In the genomic region with DNA sequence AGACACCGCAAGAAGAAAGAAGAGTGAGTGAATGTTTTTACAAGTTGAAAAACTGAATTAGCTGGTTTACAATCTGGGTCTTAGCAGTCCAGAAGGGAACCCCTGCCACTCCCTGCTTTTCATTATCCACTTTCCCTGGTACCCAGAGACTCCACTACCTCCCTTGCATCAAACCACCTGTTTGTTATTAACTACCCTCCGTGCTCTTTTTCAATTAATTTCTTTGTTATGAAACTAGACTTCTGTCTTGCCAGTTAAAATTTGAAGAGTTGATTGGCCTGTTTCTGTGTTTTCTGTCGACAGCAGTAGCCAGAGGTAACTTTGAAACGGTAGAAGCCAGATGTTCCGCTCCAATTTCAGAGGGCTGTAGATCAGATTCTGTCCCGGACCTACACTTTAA, we compare ENCODE assay signal across 21 mouse cellular contexts.
DNase-seq lines count a peak whose midpoint lies in the region; ATAC-seq and TF ChIP-seq lines count a peak whose summit lies in the region.
"Had no signal": no experiment of that assay in that cellular context is flagged by ENCODE, and none has a peak within 500 bp of the region (broad histone marks: within the 10 kb centered on the region; RNA-seq: fewer than 3 reads in every experiment).

No protein-coding gene starts in this region.

- no peak for TF ChIP-seq EP300 in stomach, postnatal 0 days (optimal IDR thresholded peaks at IDR 0.05)

- no peak for TF ChIP-seq CTCF in stomach, postnatal 0 days (IDR thresholded peaks at IDR 0.05; ENCODE audit: low read depth)

- no peaks in the 10 kb centered on the region for H3K4me1 ChIP-seq in stomach, embryonic 14.5 days (ENCODE audit: control insufficient read depth, insufficient read depth, low read length)
- H3K4me1 ChIP-seq in stomach, postnatal 0 days (replicated peaks; ENCODE audit: control insufficient read depth, insufficient read depth) = no peaks in the 10 kb centered on the region
- peaks cover 12% of the 10 kb centered on the region for H3K4me1 ChIP-seq in limb, embryonic 11.5 days (ENCODE audit: control insufficient read depth, insufficient read depth, low read length)
- H3K4me1 ChIP-seq: heart, embryonic 10.5 days; liver, embryonic 13.5 days; megakaryocyte, embryonic 14.5 days; midbrain, embryonic 13.5 days had no signal

- H3K27ac ChIP-seq in stomach, embryonic 14.5 days (ENCODE audit: low read length) = peak overlapping the region; percentile 35; the same call in 1 of the 2 replicates
- no peak overlapping the region for H3K27ac ChIP-seq in stomach, postnatal 0 days (replicated peaks)
- H3K27ac ChIP-seq in limb, embryonic 11.5 days (replicated peaks; ENCODE audit: low read depth, low read length) = no peak overlapping the region; the same call in 1 of the 2 replicates
- H3K27ac ChIP-seq: heart, embryonic 10.5 days; layer of hippocampus, adult 2 months; liver, embryonic 13.5 days; midbrain, embryonic 13.5 days had no signal

- no peak overlapping the region for H3K4me3 ChIP-seq in stomach, embryonic 14.5 days (ENCODE audit: low read depth, low read length)
- H3K4me3 ChIP-seq in stomach, postnatal 0 days (ENCODE audit: low read depth, low read length) = no peak overlapping the region
- H3K4me3 ChIP-seq in limb, embryonic 11.5 days (ENCODE audit: low read depth, low read length) = no peak overlapping the region
- H3K4me3 ChIP-seq: heart, embryonic 10.5 days; layer of hippocampus, adult 2 months; liver, embryonic 13.5 days; megakaryocyte, embryonic 14.5 days; midbrain, embryonic 13.5 days had no signal

- no peaks in the 10 kb centered on the region for H3K9me3 ChIP-seq in stomach, embryonic 14.5 days (ENCODE audit: control insufficient read depth, low read depth, low read length)
- H3K9me3 ChIP-seq in stomach, postnatal 0 days (ENCODE audit: control insufficient read depth, low read length) = no peaks in the 10 kb centered on the region
- H3K9me3 ChIP-seq in limb, embryonic 11.5 days (ENCODE audit: control insufficient read depth, low read length) = no peaks in the 10 kb centered on the region
- H3K9me3 ChIP-seq: heart, embryonic 10.5 days; liver, embryonic 13.5 days; megakaryocyte, embryonic 14.5 days; midbrain, embryonic 13.5 days had no signal

- peak; percentile 17 to 34 for DNase-seq in kidney, adult 8-10 months
- no peak for DNase-seq in kidney, adult 18-20 months
- no peak for DNase-seq in stomach, postnatal 0 days (ENCODE audit: low spot score)
- DNase-seq in limb, embryonic 11.5 days (ENCODE audit: low spot score) = peak; percentile 23
- DNase-seq in thymus, postnatal 25 days = no peak
- DNase-seq in ovary, adult 18-20 months (ENCODE audit: low spot score) = no peak
- DNase-seq: adrenal gland, postnatal 36 days; cerebellum, adult 9-10 months; gastrocnemius, postnatal 10 days; liver, embryonic 13.5 days; lung, adult 2 months; lung, postnatal 36 days; right cerebral cortex, postnatal 14 days; thymus, postnatal 4 days had no signal

- H3K36me3 ChIP-seq in stomach, embryonic 14.5 days (ENCODE audit: control insufficient read depth, insufficient read depth, low read length) = no peaks in the 10 kb centered on the region
- H3K36me3 ChIP-seq in stomach, postnatal 0 days (ENCODE audit: control insufficient read depth, insufficient read depth, low read length) = no peaks in the 10 kb centered on the region
- H3K36me3 ChIP-seq in limb, embryonic 11.5 days (ENCODE audit: control insufficient read depth, insufficient read depth, low read length) = no peaks in the 10 kb centered on the region
- H3K36me3 ChIP-seq: heart, embryonic 10.5 days; liver, embryonic 13.5 days; midbrain, embryonic 13.5 days had no signal

- H3K27me3 ChIP-seq in stomach, embryonic 14.5 days (ENCODE audit: control insufficient read depth, insufficient read depth, low read length) = no peaks in the 10 kb centered on the region
- H3K27me3 ChIP-seq in stomach, postnatal 0 days (ENCODE audit: control insufficient read depth, insufficient read depth, low read length) = no peaks in the 10 kb centered on the region
- H3K27me3 ChIP-seq in limb, embryonic 11.5 days (ENCODE audit: control insufficient read depth, insufficient read depth, low read length) = no peaks in the 10 kb centered on the region
- H3K27me3 ChIP-seq: liver, embryonic 13.5 days; megakaryocyte, embryonic 14.5 days; midbrain, embryonic 13.5 days; Patski had no signal

- no peak overlapping the region for H3K9ac ChIP-seq in stomach, embryonic 14.5 days (replicated peaks; ENCODE audit: low read depth, low read length)
- H3K9ac ChIP-seq in stomach, postnatal 0 days (ENCODE audit: low read length) = no peak overlapping the region
- H3K9ac ChIP-seq in limb, embryonic 11.5 days (ENCODE audit: low read length) = no peak overlapping the region
- H3K9ac ChIP-seq: liver, embryonic 13.5 days; midbrain, embryonic 13.5 days had no signal

- ATAC-seq in stomach, embryonic 14.5 days (ENCODE audit: insufficient number of reproducible peaks, insufficient read depth, low FRiP score, low read depth) = no peak
- ATAC-seq in stomach, postnatal 0 days (ENCODE audit: low FRiP score, low TSS enrichment) = no peak
- no peak for ATAC-seq in limb, embryonic 11.5 days (ENCODE audit: insufficient number of reproducible peaks, low FRiP score, low TSS enrichment, low read depth)
- ATAC-seq: forebrain, embryonic 14.5 days; midbrain, embryonic 13.5 days had no signal

- WGBS in stomach, embryonic 14.5 days = 64% methylated on average over 6 of the region's 6 CpGs
- 57% methylated on average over 6 of the region's 6 CpGs for WGBS in stomach, postnatal 0 days
- 15% methylated on average over 6 of the region's 6 CpGs for WGBS in limb, embryonic 11.5 days

- no peak overlapping the region for H3K4me2 ChIP-seq in stomach, embryonic 14.5 days (replicated peaks; ENCODE audit: low read depth, low read length)
- no peak overlapping the region for H3K4me2 ChIP-seq in stomach, postnatal 0 days (replicated peaks; ENCODE audit: low read depth)
- H3K4me2 ChIP-seq in limb, embryonic 11.5 days (ENCODE audit: low read depth, severe bottlenecking) = no peak overlapping the region
- H3K4me2 ChIP-seq: liver, embryonic 13.5 days; midbrain, embryonic 13.5 days had no signal

Comparison
In these comparisons a context has a peak if more than half of its experiments do, and no peak if none do; other contexts are left out.
1. DNase-seq: peak in kidney, adult 8-10 months (2 of 2) and limb, embryonic 11.5 days (single experiment); none in kidney, adult 18-20 months (single experiment), stomach, postnatal 0 days (single experiment), thymus, postnatal 25 days (single experiment) and ovary, adult 18-20 months (single experiment).